Mouse (Mus musculus) intestine, embryonic 16.5 days (tissue): ENCODE data around the gene Cdh24. TPM values are rescaled to one million over a fixed set of nuclear protein-coding genes. Genes with fewer than 3 reads are reported as not detected.
A peak's percentile ranks its signal among the peaks of the same experiment; 100 is the strongest.

ENCODE experiments used
- ATAC-seq: fragments of 200-750 bp; cut with Nextera tagmentation; 2 replicates; pipeline ENCODE4 v1.8.0; 2017; ENCODE audit warnings: moderate TSS enrichment, moderate library complexity
- H3K27ac ChIP-seq: fragments of 300-500 bp; sonication (generic); 2 replicates; pipeline ENCODE4 v1.5.1; 2014; ENCODE audit warnings: mild to moderate bottlenecking, low read length
- H3K27me3 ChIP-seq: fragments of 300-500 bp; sonication (generic); replicated peaks from 2 replicates; pipeline ENCODE4 v1.6.1; 2014; ENCODE audit warnings: low read length, control low read depth, mixed read lengths; ENCODE audit not compliant: control insufficient read depth, insufficient read depth
- H3K36me3 ChIP-seq: fragments of 300-500 bp; sonication (generic); 2 replicates; pipeline ENCODE4 v1.6.1; 2014; ENCODE audit warnings: low read length, control low read depth; ENCODE audit not compliant: control insufficient read depth, insufficient read depth
- H3K4me1 ChIP-seq: fragments of 300-500 bp; sonication (generic); 2 replicates; pipeline ENCODE4 v1.6.1; 2014; ENCODE audit warnings: low read length, control low read depth, mixed read lengths; ENCODE audit not compliant: control insufficient read depth, insufficient read depth
- H3K4me2 ChIP-seq: fragments of 300-500 bp; sonication (generic); 2 replicates; pipeline ENCODE4 v1.6.1; 2014; ENCODE audit warnings: low read depth, low read length, control low read depth
- H3K4me3 ChIP-seq: fragments of 300-500 bp; sonication (generic); 2 replicates; pipeline ENCODE4 v1.5.1; 2014; ENCODE audit warnings: mild to moderate bottlenecking, low read length
- H3K9ac ChIP-seq: fragments of 300-500 bp; sonication (generic); 2 replicates; pipeline ENCODE4 v1.6.1; 2014; ENCODE audit warnings: low read depth, low read length
- H3K9me3 ChIP-seq: fragments of 300-500 bp; sonication (generic); 2 replicates; pipeline ENCODE4 v1.6.1; 2016; ENCODE audit warnings: low read length, control low read depth; ENCODE audit not compliant: control insufficient read depth
- WGBS: fragments of 180-500 bp; shearing (Covaris S2); extraction: QIAGEN DNeasy Blood & Tissue Kit; methylation state at CpG from one replicate; pipeline ENCODE4 v1.1.7; 2014; 5-methylcytosine and 5-hydroxymethylcytosine counted together
- polyA plus RNA-seq: library from polyadenylated mRNA; unstranded; fragments of >200 nt; fragmentation: Nextera tagmentation; extraction: Ambion mirVana; gene quantifications from 2 replicates; pipeline ENCODE4 v1.2.1, GENCODE M21; 2015

Gene Cdh24
- polyA plus RNA-seq, 1 experiment from 2014 or later = 1.7 TPM

DNA sequence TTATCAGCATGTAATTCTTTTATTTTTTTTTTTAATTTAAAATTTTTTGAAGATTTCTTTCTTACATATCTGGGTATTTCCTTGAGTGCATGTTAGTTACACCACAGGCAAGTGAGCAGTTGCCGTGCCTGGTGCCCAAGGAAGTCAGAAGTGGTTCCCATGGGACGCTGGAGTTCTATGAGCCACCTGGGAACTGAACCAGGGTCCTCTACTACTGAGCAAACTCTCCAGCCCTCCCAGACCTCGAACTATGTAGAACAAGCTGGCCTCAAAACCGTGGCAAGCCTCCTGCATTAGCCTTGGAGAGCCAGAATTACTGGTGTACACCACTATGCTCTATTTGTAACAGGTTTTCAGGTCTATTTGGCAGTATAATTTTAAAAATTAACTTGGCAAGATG, 38.6 kb downstream of the Cdh24 start:
- peak overlapping the region; percentile 77 for H3K4me3 ChIP-seq
- 38% methylated on average over 4 of the region's 4 CpGs for WGBS
- H3K9ac ChIP-seq = peak overlapping the region; percentile 89
- H3K9me3 ChIP-seq = no peaks in the 10 kb centered on the region
- H3K36me3 ChIP-seq = no peaks in the 10 kb centered on the region
- H3K27ac ChIP-seq = peak overlapping the region; percentile 97
- peak overlapping the region; percentile 50 for H3K4me2 ChIP-seq
- no peaks in the 10 kb centered on the region for H3K27me3 ChIP-seq
- ATAC-seq = peak; percentile 8
- H3K4me1 ChIP-seq = peaks cover 6% of the 10 kb centered on the region; the same call in 1 of the 2 replicates

DNA sequence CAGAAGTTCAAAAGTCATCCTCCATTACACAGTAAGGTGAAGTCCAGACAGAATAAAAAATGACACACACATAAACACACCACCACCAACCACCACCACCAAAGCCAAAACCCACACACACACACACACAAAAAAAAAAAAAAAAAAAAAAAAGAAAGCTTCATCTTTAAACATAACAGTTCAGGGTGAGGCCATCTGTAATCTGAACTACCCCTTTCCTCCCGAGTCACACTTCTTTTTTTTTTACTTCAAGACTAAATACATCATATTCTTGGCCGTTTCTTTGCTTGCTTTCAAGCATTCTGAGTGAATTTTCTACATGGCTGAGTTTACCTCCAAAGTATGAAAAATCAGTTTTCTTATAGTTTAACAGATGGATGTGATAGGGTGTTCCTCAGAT, 39.6 kb downstream of the Cdh24 start:
- Histone ChIP-seq H3K36me3 (no peaks in the 10 kb centered on the region), H3K4me2 (no peak overlapping the region), H3K27ac (no peak overlapping the region), H3K9me3 (no peaks in the 10 kb centered on the region), H3K9ac (no peak overlapping the region), H3K4me3 (no peak overlapping the region), H3K4me1 (peaks cover 6% of the 10 kb centered on the region; the same call in 1 of the 2 replicates), H3K27me3 (no peaks in the 10 kb centered on the region)
- 63% methylated on average over 2 of the region's 2 CpGs for WGBS
- ATAC-seq = no peak

DNA sequence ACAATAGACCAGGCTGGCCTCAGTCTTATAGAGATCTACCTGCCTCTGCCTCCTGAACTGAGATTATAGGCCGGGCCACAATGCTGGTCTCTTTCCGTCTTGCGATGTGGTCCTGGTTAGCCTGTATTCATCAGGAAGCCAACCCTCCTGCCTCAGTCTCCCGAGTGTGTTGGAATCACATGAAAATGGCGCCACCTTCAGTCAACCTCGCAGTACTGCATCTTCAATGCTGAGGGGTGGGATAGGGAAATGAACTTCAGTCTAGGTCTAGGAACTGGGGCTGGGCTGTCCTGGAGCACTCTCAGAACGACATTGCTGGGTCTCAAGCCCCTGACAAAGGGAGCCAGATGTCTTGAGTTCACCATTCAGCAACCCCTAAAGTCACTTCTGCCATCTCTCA, 44.1 kb downstream of the Cdh24 start:
- WGBS = 75% methylated on average over 7 of the region's 7 CpGs
- H3K4me1 ChIP-seq = no peaks in the 10 kb centered on the region
- no peak overlapping the region for H3K27ac ChIP-seq
- H3K4me2 ChIP-seq = no peak overlapping the region
- H3K4me3 ChIP-seq = no peak overlapping the region
- ATAC-seq = no peak
- no peak overlapping the region for H3K9ac ChIP-seq
- H3K27me3 ChIP-seq = no peaks in the 10 kb centered on the region
- H3K9me3 ChIP-seq = no peaks in the 10 kb centered on the region
- H3K36me3 ChIP-seq = no peaks in the 10 kb centered on the region; the same call in 1 of the 2 replicates

DNA sequence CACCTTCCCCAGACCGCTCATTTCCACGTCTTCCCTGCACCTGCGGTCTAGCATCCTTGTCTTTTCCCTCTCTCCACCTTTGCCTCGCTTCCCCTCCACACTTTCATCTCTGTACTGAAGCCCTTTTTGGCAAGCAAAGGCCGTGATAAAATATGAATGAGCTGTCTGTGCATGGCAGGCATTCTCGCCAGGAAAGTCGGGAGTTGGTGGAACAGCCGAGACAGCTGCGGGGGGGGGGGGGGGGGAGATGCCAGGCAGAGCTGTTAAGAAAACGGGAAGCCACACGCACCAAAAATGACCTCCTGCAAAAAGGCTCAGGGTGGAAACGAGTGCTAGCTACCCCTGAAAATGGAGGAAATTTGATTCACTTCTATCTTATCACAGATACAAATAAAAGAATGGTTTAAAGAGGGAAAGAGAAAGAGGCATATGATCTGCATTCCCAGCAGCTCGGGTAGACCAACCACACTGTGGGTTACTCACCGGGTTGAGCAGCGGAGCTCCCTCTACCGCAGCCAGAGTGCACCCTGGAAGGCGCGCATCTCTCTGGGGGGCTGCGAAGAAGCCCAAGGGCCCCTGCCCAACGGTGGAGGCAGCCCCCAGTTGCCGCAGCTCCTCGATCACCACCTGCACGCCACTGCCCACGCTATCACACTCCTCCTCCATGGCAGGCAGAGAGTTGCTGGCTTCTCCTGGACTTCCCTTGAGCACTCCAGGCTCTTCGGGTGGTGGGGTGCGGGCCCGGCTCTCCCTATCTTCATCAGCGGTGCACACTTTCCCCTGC, 46.3 kb downstream of the Cdh24 start:
- Histone ChIP-seq H3K4me1 (no peaks in the 10 kb centered on the region), H3K36me3 (no peaks in the 10 kb centered on the region; the same call in 1 of the 2 replicates), H3K9ac (no peak overlapping the region), H3K27me3 (no peaks in the 10 kb centered on the region), H3K4me3 (no peak overlapping the region), H3K9me3 (no peaks in the 10 kb centered on the region), H3K4me2 (no peak overlapping the region), H3K27ac (no peak overlapping the region)
- ATAC-seq = 0 out of 2 replicates have a peak, but pooled peaks have one; percentile 29
- 72% methylated on average over 27 of the region's 28 CpGs for WGBS

DNA sequence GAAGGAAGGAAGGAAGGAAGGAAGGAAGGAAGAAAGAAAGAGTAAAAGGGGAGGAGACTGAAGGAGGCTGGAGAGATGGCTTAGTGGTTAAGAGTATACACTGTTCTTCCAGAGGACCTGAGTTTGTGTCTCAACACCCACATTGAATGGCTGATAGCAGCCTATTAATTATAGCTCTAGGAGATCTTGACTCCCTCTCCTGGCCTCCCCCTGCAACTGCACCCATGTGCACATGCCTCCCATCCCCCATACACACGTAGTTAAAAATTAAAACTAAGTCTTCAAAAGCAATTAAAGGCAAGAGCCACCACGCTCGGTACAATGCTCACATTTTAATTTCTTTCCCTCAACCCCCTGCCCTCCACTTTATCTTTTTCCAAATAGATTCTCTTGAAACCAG, 47.1 kb downstream of the Cdh24 start:
- Histone ChIP-seq H3K36me3 (no peaks in the 10 kb centered on the region; the same call in 1 of the 2 replicates), H3K4me2 (no peak overlapping the region), H3K9ac (no peak overlapping the region), H3K9me3 (no peaks in the 10 kb centered on the region), H3K4me3 (no peak overlapping the region), H3K27ac (no peak overlapping the region), H3K4me1 (no peaks in the 10 kb centered on the region), H3K27me3 (no peaks in the 10 kb centered on the region)
- ATAC-seq = no peak
- 91% methylated on average over 3 of the region's 3 CpGs for WGBS

DNA sequence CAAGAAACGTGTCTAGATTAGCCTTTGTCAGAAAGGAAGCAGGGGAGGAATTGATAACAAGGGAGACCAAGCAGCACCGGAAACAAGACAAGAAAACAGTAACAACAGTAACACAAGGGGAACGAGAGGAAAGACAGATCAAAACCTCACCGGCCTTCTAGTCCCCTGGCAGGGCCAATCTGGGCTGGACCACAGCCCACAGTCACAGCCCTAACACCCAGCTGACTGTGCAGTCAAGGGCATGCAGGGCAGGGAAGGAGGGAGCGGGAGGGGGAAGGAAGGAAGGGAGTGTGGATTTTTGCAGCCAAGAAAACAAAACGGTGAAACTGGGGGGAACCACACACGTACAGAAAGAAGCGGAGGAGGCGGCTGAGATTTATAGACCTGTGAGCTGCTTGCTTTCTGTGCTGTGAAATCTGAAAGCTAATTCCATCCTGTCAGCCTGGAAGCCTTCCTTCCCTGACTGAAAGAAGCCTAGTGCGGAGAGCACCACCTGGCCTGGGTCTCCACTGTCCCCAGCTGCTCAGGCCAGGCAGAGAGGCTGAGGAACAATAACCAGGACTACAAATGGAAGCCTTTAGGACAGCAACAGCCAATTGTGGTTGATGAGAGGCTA, 48.7 kb downstream of the Cdh24 start:
- Histone ChIP-seq H3K4me2 (no peak overlapping the region), H3K9me3 (no peaks in the 10 kb centered on the region), H3K4me3 (no peak overlapping the region), H3K27me3 (no peaks in the 10 kb centered on the region), H3K36me3 (no peaks in the 10 kb centered on the region; the same call in 1 of the 2 replicates), H3K27ac (no peak overlapping the region), H3K9ac (0 out of 2 replicates have a peak overlapping the region, but pooled peaks have one; percentile 25), H3K4me1 (no peaks in the 10 kb centered on the region)
- 0 out of 2 replicates have a peak, but pooled peaks have one; percentile 21 for ATAC-seq
- WGBS = 55% methylated on average over 10 of the region's 10 CpGs

DNA sequence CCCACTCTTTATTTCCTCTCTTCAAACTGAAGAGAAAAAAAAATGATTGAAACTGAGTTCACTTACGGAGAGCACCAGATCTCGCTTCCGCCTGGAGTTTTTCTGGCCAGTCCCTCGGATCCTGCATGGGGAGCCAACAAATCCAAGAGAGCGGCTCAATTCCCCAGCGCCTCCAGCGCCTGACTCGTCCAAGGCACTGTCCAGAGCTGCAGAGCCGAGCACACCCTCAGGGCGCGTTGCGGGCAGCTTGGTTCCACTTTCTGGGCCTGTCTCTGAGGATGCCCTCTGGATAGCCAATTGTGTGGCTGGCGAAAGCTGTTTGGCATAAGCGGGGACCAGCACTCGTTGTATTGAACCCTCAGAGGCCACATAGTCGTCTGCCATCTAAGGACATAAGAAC, 50.1 kb downstream of the Cdh24 start:
- Histone ChIP-seq H3K9me3 (no peaks in the 10 kb centered on the region), H3K4me3 (no peak overlapping the region), H3K4me2 (no peak overlapping the region), H3K36me3 (no peaks in the 10 kb centered on the region; the same call in 1 of the 2 replicates), H3K4me1 (no peaks in the 10 kb centered on the region), H3K27me3 (no peaks in the 10 kb centered on the region), H3K9ac (no peak overlapping the region), H3K27ac (no peak overlapping the region)
- no peak for ATAC-seq
- WGBS = 96% methylated on average over 16 of the region's 16 CpGs

DNA sequence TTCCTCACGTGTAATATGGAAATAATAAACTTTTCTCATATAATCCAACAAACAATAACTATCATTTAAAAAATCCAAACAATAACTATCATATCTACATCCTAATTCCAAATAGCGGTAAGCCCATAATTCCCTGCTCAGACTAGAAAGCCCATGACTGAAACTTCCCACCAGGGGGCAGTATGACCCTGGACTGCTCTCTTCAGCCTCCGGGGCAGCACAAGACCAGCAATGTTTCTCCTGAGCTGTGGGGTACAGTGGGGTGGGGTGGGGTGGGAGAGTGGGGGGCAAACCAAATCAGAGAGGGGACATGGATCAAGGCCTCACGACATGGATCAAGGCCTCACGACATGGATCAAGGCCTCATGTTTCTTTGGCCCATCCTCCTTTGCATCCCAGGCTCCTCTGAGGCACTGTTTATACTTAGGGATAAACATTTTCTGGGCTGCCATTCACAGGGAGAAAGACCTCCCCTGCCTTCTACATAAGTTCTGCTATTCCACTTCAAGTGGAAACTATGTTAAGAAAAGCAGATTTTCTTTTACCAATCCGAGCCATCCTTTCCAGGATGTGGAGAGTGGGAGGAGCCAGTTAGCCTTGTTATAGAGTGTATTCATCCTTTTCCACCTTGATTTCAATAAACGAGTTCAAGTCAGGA, 57.4 kb downstream of the Cdh24 start:
- Histone ChIP-seq H3K9ac (no peak overlapping the region), H3K4me2 (no peak overlapping the region), H3K9me3 (no peaks in the 10 kb centered on the region), H3K36me3 (no peaks in the 10 kb centered on the region), H3K27me3 (no peaks in the 10 kb centered on the region), H3K27ac (peak overlapping the region; percentile 42), H3K4me3 (no peak overlapping the region), H3K4me1 (peaks cover 10% of the 10 kb centered on the region; the same call in 1 of the 2 replicates)
- WGBS = 32% methylated on average over 7 of the region's 7 CpGs
- ATAC-seq = peak; percentile 54

DNA sequence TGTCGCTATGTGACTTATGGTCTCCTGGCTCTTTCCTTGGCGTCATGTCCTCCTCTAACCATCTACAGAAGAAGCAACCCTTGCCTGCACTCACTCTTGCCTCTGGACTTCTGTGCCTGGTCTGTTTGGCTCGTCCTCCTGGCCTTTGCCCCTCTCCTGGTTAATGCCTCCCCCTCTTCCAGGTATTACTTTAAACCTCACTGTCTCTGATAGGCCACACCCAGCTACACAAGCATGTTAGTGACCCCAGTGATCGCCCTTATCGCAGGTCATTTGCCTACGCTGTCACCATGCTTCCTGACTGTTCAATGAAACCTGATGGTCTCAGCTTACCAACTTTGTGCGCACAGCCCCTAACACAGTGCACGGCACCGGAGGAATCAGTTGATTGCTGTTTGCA, 58.6 kb downstream of the Cdh24 start:
- H3K36me3 ChIP-seq = no peaks in the 10 kb centered on the region
- no peak for ATAC-seq
- no peak overlapping the region for H3K4me2 ChIP-seq
- H3K4me3 ChIP-seq = no peak overlapping the region
- no peak overlapping the region for H3K9ac ChIP-seq
- H3K4me1 ChIP-seq = peaks cover 16% of the 10 kb centered on the region
- WGBS = 80% methylated on average over 9 of the region's 9 CpGs
- no peak overlapping the region for H3K27ac ChIP-seq
- H3K27me3 ChIP-seq = no peaks in the 10 kb centered on the region
- no peaks in the 10 kb centered on the region for H3K9me3 ChIP-seq
